Mouse (Mus musculus) hindbrain, embryonic 11.5 days (tissue): ENCODE data around the gene Nxnl2. TPM values are rescaled to one million over a fixed set of nuclear protein-coding genes. Genes with fewer than 3 reads are reported as not detected.

ENCODE experiments used
- ATAC-seq: fragments of 200-750 bp; cut with Nextera tagmentation; 2 replicates; pipeline ENCODE4 v1.8.0; 2017; ENCODE audit warnings: mild to moderate bottlenecking, moderate TSS enrichment, moderate library complexity; ENCODE audit not compliant: low FRiP score
- DNase-seq: peaks from one replicate; pipeline ENCODE4 v3.0.0-alpha.2; 2015; ENCODE audit warnings: low spot score
- H3K27ac ChIP-seq: fragments of 300-500 bp; sonication (generic); 2 replicates; pipeline ENCODE4 v1.5.1; 2014; ENCODE audit warnings: mild to moderate bottlenecking, low read depth, low read length
- H3K27me3 ChIP-seq: fragments of 300-500 bp; sonication (generic); 2 replicates; pipeline ENCODE4 v1.6.1; 2014; ENCODE audit warnings: mild to moderate bottlenecking, low read length, moderate library complexity, mixed read lengths; ENCODE audit not compliant: control insufficient read depth, insufficient read depth
- H3K36me3 ChIP-seq: fragments of 300-500 bp; sonication (generic); 2 replicates; pipeline ENCODE4 v1.6.1; 2014; ENCODE audit warnings: mild to moderate bottlenecking, low read length, moderate library complexity, mixed read lengths; ENCODE audit not compliant: control insufficient read depth, insufficient read depth
- H3K4me1 ChIP-seq: fragments of 300-500 bp; sonication (generic); replicated peaks from 2 replicates; pipeline ENCODE4 v1.6.1; 2014; ENCODE audit warnings: low read length, mixed read lengths; ENCODE audit not compliant: control insufficient read depth, insufficient read depth
- H3K4me2 ChIP-seq: fragments of 300-500 bp; sonication (generic); replicated peaks from 2 replicates; pipeline ENCODE4 v1.6.1; 2014; ENCODE audit warnings: mild to moderate bottlenecking, low read depth, low read length
- H3K4me3 ChIP-seq: fragments of 300-500 bp; sonication (generic); 2 replicates; pipeline ENCODE4 v1.5.1; 2014; ENCODE audit warnings: low read depth, low read length
- H3K9ac ChIP-seq: fragments of 300-500 bp; sonication (generic); 2 replicates; pipeline ENCODE4 v1.6.1; 2014; ENCODE audit warnings: low read depth, low read length
- H3K9me3 ChIP-seq: fragments of 300-500 bp; sonication (generic); 2 replicates; pipeline ENCODE4 v1.6.1; 2016; ENCODE audit warnings: low read length; ENCODE audit not compliant: control insufficient read depth
- WGBS: fragments of 180-500 bp; shearing (Covaris S2); extraction: QIAGEN DNeasy Blood & Tissue Kit; methylation state at CpG from one replicate; pipeline ENCODE4 v1.1.7; 2014; 5-methylcytosine and 5-hydroxymethylcytosine counted together
- polyA plus RNA-seq: library from polyadenylated mRNA; unstranded; fragments of >200 nt; fragmentation: Nextera tagmentation; extraction: Ambion mirVana; gene quantifications from 2 replicates; pipeline ENCODE4 v1.2.1, GENCODE M21; 2014

The Nxnl2 gene
- polyA plus RNA-seq, 1 experiment from 2014 or later: 0.43 TPM

DNA sequence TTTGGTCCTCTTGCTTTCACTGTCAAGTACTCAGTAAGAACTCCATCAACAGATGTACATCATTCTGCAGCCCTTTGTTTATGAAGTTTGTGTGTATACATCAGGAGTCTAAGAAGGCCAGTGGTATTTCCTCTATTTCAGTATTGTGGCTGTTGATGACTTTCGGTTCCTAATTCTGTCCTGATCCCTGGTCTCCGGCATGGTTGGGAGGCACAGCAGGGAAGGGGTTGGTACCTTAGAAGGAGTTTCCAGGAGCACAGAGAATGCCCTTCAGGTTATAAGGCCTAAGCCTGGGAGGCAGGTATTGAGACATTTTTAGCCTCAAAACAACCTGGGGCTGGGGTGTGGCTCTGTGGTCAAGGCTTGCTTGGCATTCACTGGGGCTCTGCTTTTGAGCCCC lies 9.2 kb upstream of the Nxnl2 start:
- H3K4me1 ChIP-seq: no peaks in the 10 kb centered on the region
- WGBS: 83% methylated on average over 2 of the region's 2 CpGs
- DNase-seq: no peak
- no peaks in the 10 kb centered on the region for H3K27me3 ChIP-seq
- H3K4me3 ChIP-seq: no peak overlapping the region
- 0 out of 2 replicates have a peak, but pooled peaks cover 3% of the 10 kb centered on the region for H3K36me3 ChIP-seq
- ATAC-seq: no peak
- no peak overlapping the region for H3K4me2 ChIP-seq
- no peaks in the 10 kb centered on the region for H3K9me3 ChIP-seq
- no peak overlapping the region for H3K9ac ChIP-seq
- no peak overlapping the region for H3K27ac ChIP-seq

DNA sequence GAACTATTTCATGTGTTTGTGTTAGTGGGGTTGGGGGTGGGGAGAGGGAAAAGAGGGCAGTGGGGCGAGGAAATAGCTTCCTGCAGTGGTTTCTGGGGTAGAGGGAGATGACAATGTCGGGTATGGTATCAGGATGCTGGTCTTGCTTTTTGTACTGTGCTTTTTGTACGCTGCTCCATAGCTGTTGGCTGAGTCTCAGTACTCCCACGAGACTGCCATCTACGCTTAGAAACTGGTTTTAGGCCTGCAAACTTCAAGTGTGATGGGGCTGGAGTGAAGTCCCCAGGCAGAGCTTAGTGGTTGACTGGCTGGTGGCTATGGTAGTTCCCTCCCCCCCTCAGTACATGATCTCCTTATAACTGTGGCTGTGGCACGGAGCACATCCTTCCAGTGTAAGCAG lies 8.6 kb upstream of the Nxnl2 start:
- no peak overlapping the region for H3K9ac ChIP-seq
- 89% methylated on average over 6 of the region's 6 CpGs for WGBS
- H3K4me2 ChIP-seq: no peak overlapping the region
- no peaks in the 10 kb centered on the region for H3K27me3 ChIP-seq
- 0 out of 2 replicates have a peak, but pooled peaks cover 3% of the 10 kb centered on the region for H3K36me3 ChIP-seq
- no peak overlapping the region for H3K4me3 ChIP-seq
- no peaks in the 10 kb centered on the region for H3K4me1 ChIP-seq
- ATAC-seq (no peak), DNase-seq (no peak)
- H3K9me3 ChIP-seq: no peaks in the 10 kb centered on the region
- no peak overlapping the region for H3K27ac ChIP-seq

DNA sequence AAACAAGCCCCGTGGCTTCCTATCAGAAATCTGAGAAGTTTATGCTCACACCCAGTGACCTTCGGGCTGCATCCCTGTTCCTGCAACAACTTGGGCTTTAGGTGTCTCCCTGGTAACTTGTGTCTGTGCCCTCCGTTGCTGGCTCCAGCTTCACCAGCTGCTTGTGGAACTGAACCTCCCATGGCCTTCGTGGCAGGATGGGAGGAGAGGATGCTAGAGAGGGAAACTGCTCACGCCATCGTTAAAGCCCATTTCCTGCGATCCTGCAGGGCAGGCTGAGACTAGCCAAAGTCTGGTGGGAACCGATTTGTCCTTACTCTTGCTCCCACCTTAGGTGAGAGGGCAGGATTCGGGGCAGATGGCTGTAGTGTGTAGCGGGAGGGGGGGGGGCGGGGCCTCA lies 4.1 kb upstream of the Nxnl2 start:
- 69% methylated on average over 11 of the region's 11 CpGs for WGBS
- peaks cover 10% of the 10 kb centered on the region; the same call in 1 of the 2 replicates for H3K4me1 ChIP-seq
- H3K36me3 ChIP-seq: no peaks in the 10 kb centered on the region
- H3K4me2 ChIP-seq: no peak overlapping the region
- no peaks in the 10 kb centered on the region for H3K27me3 ChIP-seq
- DNase-seq (no peak), ATAC-seq (no peak)
- H3K9ac ChIP-seq: no peak overlapping the region
- H3K27ac ChIP-seq: no peak overlapping the region
- H3K9me3 ChIP-seq: no peaks in the 10 kb centered on the region
- no peak overlapping the region for H3K4me3 ChIP-seq

DNA sequence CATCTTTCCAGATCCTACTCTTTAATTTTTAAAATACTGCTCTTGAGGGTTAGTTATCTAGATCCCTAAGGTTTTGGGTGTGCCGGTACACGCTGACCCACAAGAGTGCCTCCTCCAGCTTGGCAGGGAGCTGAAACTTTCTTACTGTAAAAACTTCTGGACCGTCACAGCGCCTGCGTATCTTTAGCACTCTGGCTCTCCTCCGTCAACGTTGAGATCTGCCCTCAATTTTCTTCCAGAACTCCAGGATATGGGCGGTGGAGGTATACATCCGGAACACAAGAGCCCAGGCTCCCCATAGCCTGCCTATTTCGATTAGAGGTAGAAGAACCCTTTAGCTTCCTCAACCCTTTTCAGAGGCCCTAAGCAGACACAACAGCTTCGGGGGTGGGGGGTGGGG lies 607 bp upstream of the Nxnl2 start:
- H3K4me2 ChIP-seq: peak overlapping the region; percentile 94
- no peaks in the 10 kb centered on the region for H3K36me3 ChIP-seq
- H3K4me3 ChIP-seq: no peak overlapping the region; the same call in 1 of the 2 replicates
- H3K9ac ChIP-seq: 0 out of 2 replicates have a peak overlapping the region, but pooled peaks have one; percentile 41
- peaks cover 10% of the 10 kb centered on the region; the same call in 1 of the 2 replicates for H3K4me1 ChIP-seq
- DNase-seq (no peak), ATAC-seq (no peak; the same call in none of the 2 replicates)
- 33% methylated on average over 11 of the region's 11 CpGs for WGBS
- H3K27ac ChIP-seq: no peak overlapping the region
- 0 out of 2 replicates have a peak, but pooled peaks cover 2% of the 10 kb centered on the region for H3K27me3 ChIP-seq
- H3K9me3 ChIP-seq: no peaks in the 10 kb centered on the region

DNA sequence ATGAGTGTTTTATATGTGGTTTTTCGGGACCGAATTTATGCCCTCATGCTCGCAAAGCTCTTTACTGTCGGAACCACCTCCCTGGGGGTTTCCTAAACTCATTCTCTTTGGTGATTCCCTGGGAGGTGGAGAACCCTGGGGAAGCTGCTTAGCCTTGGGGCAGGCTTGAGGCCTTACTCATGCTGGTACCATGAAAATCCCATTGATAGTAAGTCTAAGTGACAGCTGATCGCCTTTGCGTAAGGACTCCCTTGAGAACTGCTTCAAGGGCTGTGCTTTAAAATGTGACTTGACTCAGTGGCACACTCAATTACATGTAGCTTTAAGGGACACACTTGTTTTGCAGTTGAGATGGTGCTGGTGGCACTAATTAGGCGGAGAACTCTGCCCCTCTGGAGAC lies 1.8 kb downstream of the Nxnl2 start:
- peaks cover 10% of the 10 kb centered on the region; the same call in 1 of the 2 replicates for H3K4me1 ChIP-seq
- no peak overlapping the region for H3K9ac ChIP-seq
- DNase-seq (no peak), ATAC-seq (no peak)
- H3K27me3 ChIP-seq: 0 out of 2 replicates have a peak, but pooled peaks cover 2% of the 10 kb centered on the region
- H3K36me3 ChIP-seq: no peaks in the 10 kb centered on the region
- H3K9me3 ChIP-seq: no peaks in the 10 kb centered on the region
- H3K27ac ChIP-seq: no peak overlapping the region
- H3K4me2 ChIP-seq: no peak overlapping the region
- no peak overlapping the region for H3K4me3 ChIP-seq
- 90% methylated on average over 7 of the region's 7 CpGs for WGBS

DNA sequence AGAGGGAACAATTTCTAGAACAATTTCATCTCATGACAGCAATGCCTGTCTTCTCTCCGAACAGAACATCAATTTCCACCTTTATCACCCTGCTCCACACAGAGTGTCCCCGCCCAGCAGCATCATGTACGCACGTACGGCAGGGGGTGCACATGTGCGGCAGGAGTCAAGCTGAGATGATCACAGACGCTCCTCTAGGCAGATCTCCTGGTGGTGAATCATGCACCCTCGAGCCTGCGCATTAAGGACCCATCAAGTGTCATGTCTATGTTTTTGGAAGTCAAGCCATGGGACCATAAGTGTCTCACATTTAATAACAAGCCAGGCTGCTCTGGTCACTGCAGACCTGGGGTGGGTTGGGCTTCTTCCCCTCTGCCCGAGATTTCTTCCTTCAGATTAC lies 8.1 kb downstream of the Nxnl2 start:
- no peak overlapping the region for H3K4me3 ChIP-seq
- no peak overlapping the region for H3K9ac ChIP-seq
- ATAC-seq: no peak
- H3K4me2 ChIP-seq: no peak overlapping the region
- DNase-seq: no peak
- no peaks in the 10 kb centered on the region for H3K36me3 ChIP-seq
- no peak overlapping the region for H3K27ac ChIP-seq
- WGBS: 82% methylated on average over 10 of the region's 10 CpGs
- H3K4me1 ChIP-seq: no peaks in the 10 kb centered on the region
- H3K27me3 ChIP-seq: no peaks in the 10 kb centered on the region
- H3K9me3 ChIP-seq: no peaks in the 10 kb centered on the region

DNA sequence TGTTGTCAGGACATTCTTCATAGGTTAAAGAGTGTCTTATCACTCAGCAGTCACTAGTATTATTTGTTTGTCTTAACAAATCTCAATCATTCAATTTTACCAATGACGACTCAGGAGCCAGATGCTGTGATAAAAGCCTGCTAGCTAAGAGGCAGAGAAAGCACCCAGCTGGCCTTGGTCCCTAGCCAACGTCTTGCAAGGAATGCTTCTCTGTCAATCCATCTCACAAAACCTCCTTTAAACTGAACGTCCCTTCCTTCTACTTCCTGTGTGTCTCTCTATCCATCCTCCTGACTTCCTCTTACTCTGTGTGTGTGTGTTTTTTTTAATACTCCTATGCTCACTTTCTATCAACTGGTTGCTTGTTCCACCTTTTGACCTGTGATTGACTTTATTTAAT lies 8.5 kb downstream of the Nxnl2 start:
- 67% methylated on average over 3 of the region's 3 CpGs for WGBS
- H3K9me3 ChIP-seq: no peaks in the 10 kb centered on the region

DNA sequence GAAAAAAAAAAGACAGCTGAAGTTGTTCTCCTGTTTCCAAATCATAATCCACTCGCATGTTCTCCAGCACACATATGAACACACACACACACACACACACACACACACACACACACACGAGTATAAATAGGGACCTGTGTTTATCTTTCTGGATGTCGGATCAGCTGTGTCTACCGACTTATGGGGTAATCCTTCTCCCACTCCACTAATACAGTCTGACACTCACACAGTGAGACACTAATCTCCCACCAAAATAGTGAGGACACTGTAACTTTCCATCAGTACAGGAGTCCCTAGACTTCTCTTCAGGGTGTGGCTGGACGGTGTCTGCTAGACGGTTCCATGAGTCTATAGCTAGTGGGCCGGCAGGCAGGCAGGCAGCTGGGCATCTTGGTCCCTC lies 11.4 kb downstream of the Nxnl2 start:
- Histone ChIP-seq H3K4me2 (no peak overlapping the region), H3K27me3 (no peaks in the 10 kb centered on the region), H3K27ac (no peak overlapping the region), H3K9ac (no peak overlapping the region), H3K9me3 (no peaks in the 10 kb centered on the region), H3K4me1 (no peaks in the 10 kb centered on the region), H3K4me3 (no peak overlapping the region), H3K36me3 (no peaks in the 10 kb centered on the region)
- ATAC-seq (no peak), DNase-seq (no peak)
- WGBS: 86% methylated on average over 7 of the region's 7 CpGs

More for the DNA sequence above, 8.5 kb downstream of the Nxnl2 start:
- Histone ChIP-seq H3K4me1 (no peaks in the 10 kb centered on the region), H3K4me3 (no peak overlapping the region), H3K27ac (no peak overlapping the region), H3K9ac (no peak overlapping the region), H3K27me3 (no peaks in the 10 kb centered on the region), H3K4me2 (no peak overlapping the region), H3K36me3 (no peaks in the 10 kb centered on the region)
- ATAC-seq (no peak), DNase-seq (no peak)

DNA sequence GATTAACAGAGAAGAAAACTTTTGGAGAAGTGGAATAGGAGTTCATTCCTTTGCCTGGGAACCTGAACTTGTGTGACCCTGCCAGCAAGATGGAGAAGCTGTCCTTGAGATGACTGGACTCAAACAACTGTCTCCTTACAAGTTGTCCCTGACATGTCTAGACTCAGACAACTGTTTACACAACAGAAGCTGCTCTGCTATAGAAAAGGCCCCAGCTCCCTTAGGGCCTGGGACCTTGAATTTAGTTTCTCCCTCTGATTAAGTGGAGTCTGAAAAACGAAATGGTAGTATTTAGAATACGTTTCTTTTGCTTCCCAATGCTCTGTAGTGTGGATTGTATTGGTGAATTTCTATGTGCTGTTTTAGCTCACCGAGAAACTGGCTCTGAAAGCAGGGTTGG lies 14.1 kb downstream of the Nxnl2 start:
- 84% methylated on average over 3 of the region's 3 CpGs for WGBS
- no peaks in the 10 kb centered on the region for H3K4me1 ChIP-seq

More for the DNA sequence above, 14.1 kb downstream of the Nxnl2 start:
- no peaks in the 10 kb centered on the region for H3K36me3 ChIP-seq
- DNase-seq (no peak), ATAC-seq (no peak)
- H3K4me2 ChIP-seq: no peak overlapping the region
- no peaks in the 10 kb centered on the region for H3K9me3 ChIP-seq
- no peak overlapping the region for H3K9ac ChIP-seq
- no peak overlapping the region for H3K4me3 ChIP-seq
- H3K27ac ChIP-seq: no peak overlapping the region
- H3K27me3 ChIP-seq: no peaks in the 10 kb centered on the region
